Mouse (Mus musculus) forebrain, embryonic 10.5 days (tissue): ENCODE results near the gene Sos1. TPM values are rescaled to one million over a fixed set of nuclear protein-coding genes. Genes with fewer than 3 reads are reported as not detected.
"Not testable (repeated sequence)": the region's sequence is repeated elsewhere in the genome, so short reads cannot be mapped to it uniquely, and the experiment has no call there.

Source experiments
- DNase-seq: peaks from one replicate; pipeline ENCODE4 v3.0.0-alpha.2; 2017; ENCODE audit warnings: low spot score; ENCODE audit errors: extremely low spot score
- H3K27ac ChIP-seq: fragments of 300-500 bp; sonication (generic); 2 replicates; pipeline ENCODE4 v1.5.1; 2016; ENCODE audit warnings: mild to moderate bottlenecking
- H3K27me3 ChIP-seq: fragments of 300-500 bp; sonication (generic); 2 replicates; pipeline ENCODE4 v1.6.1; 2016; ENCODE audit warnings: mild to moderate bottlenecking; ENCODE audit not compliant: poor library complexity, severe bottlenecking
- H3K36me3 ChIP-seq: fragments of 300-500 bp; sonication (generic); replicated peaks from 2 replicates; pipeline ENCODE4 v1.6.1; 2016; ENCODE audit warnings: mild to moderate bottlenecking, moderate library complexity
- H3K4me1 ChIP-seq: fragments of 300-500 bp; sonication (generic); 2 replicates; pipeline ENCODE4 v1.6.1; 2016
- H3K4me3 ChIP-seq: fragments of 300-500 bp; sonication (generic); 2 replicates; pipeline ENCODE4 v1.5.1; 2016; ENCODE audit warnings: mild to moderate bottlenecking, moderate library complexity
- H3K9me3 ChIP-seq: fragments of 300-500 bp; sonication (generic); 2 replicates; pipeline ENCODE4 v1.6.1; 2016; ENCODE audit warnings: mild to moderate bottlenecking, moderate library complexity
- WGBS: fragments of 180-500 bp; shearing (Covaris S2); methylation state at CpG from one replicate; pipeline ENCODE4 v1.1.7; 2016; 5-methylcytosine and 5-hydroxymethylcytosine counted together
- polyA plus RNA-seq: library from polyadenylated mRNA; unstranded; fragments of >200 nt; fragmentation: Nextera tagmentation; extraction: Ambion mirVana; gene quantifications from 2 replicates; pipeline ENCODE4 v1.2.1, GENCODE M21; 2016

Gene Sos1
- polyA plus RNA-seq, 1 experiment from 2014 or later = 4.8 TPM

DNA sequence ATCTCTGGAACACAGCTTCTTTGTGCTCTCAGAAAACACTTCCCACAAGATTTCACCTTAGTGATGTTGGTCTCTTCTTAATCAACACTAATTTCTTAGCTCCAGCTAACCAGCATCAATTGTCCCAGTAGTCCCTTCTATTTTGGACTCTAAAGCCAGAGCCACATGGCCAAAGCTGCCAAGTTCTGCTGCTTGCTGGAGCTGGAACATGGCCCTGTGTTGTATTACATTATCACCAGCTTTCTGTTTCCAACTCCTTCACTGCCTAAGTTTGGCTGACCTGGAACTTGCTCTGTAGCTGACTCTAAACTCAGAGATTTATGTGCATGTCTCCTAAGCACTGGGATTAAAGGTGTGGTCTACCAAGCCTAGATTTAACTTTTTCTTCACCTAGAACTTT is 101.9 kb downstream of the Sos1 start:
- not testable (repeated sequence) for H3K9me3 ChIP-seq, DNase-seq, H3K4me1 ChIP-seq, H3K27ac ChIP-seq, H3K4me3 ChIP-seq, H3K36me3 ChIP-seq
- H3K27me3 ChIP-seq = peaks cover 30% of the 10 kb centered on the region

GRCm38 (mm10) chr17:80373726-80374096 is 106.5 kb downstream of the Sos1 start:
- peaks cover 56% of the 10 kb centered on the region for H3K27me3 ChIP-seq
- H3K36me3 ChIP-seq = no peaks in the 10 kb centered on the region
- H3K27ac ChIP-seq = peak overlapping the region; percentile 88
- 27% methylated on average over 29 of the region's 29 CpGs for WGBS
- H3K4me3 ChIP-seq = peak overlapping the region; percentile 59
- peaks cover 13% of the 10 kb centered on the region for H3K4me1 ChIP-seq
- DNase-seq = no peak
- no peaks in the 10 kb centered on the region for H3K9me3 ChIP-seq

DNA sequence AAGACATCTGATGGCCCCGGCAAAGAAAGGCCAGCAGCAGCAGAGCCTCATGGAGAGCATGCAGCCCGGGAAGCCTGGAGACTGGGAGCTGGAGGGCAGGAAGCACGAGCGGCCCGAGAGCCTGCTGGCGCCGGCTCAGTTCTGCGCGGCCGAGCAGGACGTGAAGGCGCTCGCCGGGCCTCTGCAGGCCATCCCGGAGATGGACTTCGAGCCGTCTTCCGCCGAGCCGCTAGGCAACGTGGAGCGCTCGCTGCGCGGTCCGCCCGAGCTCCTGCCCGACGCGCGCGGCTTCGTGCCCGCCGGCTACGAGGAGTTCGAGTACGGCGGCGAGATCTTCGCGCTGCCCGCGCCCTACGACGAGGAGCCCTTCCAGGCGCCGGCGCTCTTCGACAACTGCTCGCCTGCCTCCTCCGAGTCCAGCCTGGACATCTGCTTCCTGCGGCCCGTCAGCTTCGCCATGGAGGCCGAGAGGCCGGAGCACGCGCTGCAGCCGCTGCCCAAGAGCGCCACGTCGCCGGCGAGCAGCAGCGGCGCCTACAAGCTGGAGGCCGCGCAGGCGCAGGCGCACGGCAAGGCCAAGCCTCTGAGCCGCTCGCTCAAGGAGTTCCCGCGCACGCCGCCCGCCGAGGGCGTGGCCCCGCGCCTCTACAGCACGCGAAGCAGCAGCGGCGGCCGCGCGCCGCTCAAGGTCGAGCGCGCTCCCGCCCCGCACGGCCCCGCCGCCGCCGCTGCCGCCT is 107.1 kb downstream of the Sos1 start, which contains the start of gene Gm10190:
Gene Gm10190, minus strand, starts transcription at position 553 of the 737 bp plus-strand sequence.
- peak within 1 kb of the TSS; percentile 59 for H3K4me3 ChIP-seq
- 5% methylated on average over 102 of the region's 102 CpGs for WGBS
- peak; percentile 83 for DNase-seq
- H3K27me3 ChIP-seq = peaks cover 56% of the 10 kb centered on the region
- H3K9me3 ChIP-seq = no peaks in the 10 kb centered on the region
- H3K4me1 ChIP-seq = peaks cover 13% of the 10 kb centered on the region
- no peaks in the 10 kb centered on the region for H3K36me3 ChIP-seq
- H3K27ac ChIP-seq = peak within 1 kb of the TSS; percentile 88

GRCm38 (mm10) chr17:80368606-80369005 is 111.6 kb downstream of the Sos1 start:
- H3K36me3 ChIP-seq = no peaks in the 10 kb centered on the region
- no peak for DNase-seq
- H3K27me3 ChIP-seq = peaks cover 32% of the 10 kb centered on the region
- H3K9me3 ChIP-seq = no peaks in the 10 kb centered on the region
- WGBS = 89% methylated on average over 9 of the region's 9 CpGs
- H3K27ac ChIP-seq = no peak overlapping the region
- H3K4me1 ChIP-seq = peaks cover 9% of the 10 kb centered on the region
- no peak overlapping the region for H3K4me3 ChIP-seq

DNA sequence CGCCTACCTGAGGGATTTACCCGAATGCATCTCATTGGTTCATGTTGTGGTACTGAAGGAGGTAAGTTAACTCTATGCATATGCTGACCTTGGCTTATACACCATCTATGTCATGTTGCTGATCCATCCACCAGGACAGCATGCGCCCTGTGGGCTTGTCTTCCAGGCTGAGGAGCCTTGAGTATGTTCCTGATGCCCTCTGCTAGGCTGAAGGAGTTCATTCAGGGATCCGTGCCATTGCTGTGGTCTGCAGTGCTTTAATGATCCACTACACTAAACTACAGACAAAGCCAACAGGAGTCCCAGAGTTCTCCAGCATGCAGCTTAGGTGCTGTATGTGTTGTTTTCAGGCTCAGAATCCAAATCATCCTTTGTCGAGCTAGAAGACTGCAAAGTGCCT is 113.0 kb downstream of the Sos1 start:
- Histone ChIP-seq H3K4me3 (no peak overlapping the region), H3K9me3 (no peaks in the 10 kb centered on the region), H3K4me1 (no peaks in the 10 kb centered on the region), H3K27ac (no peak overlapping the region), H3K36me3 (no peaks in the 10 kb centered on the region), H3K27me3 (peaks cover 23% of the 10 kb centered on the region)
- WGBS = 88% methylated on average over 5 of the region's 5 CpGs
- no peak for DNase-seq

- 93% methylated on average over 8 of the region's 8 CpGs for WGBS
- Histone ChIP-seq H3K27me3 (peaks cover 8% of the 10 kb centered on the region), H3K9me3 (no peaks in the 10 kb centered on the region), H3K27ac (no peak overlapping the region), H3K4me1 (no peaks in the 10 kb centered on the region; the same call in 1 of the 2 replicates), H3K4me3 (no peak overlapping the region), H3K36me3 (no peaks in the 10 kb centered on the region)
- DNase-seq = no peak
Measured at GRCm38 (mm10) chr17:80360245-80360644, 120.0 kb downstream of the Sos1 start.

- Histone ChIP-seq H3K27ac (0 out of 2 replicates have a peak overlapping the region, but pooled peaks have one; percentile 6), H3K4me3 (no peak overlapping the region), H3K4me1 (peaks cover 13% of the 10 kb centered on the region), H3K9me3 (0 out of 2 replicates have a peak, but pooled peaks cover 3% of the 10 kb centered on the region), H3K36me3 (no peaks in the 10 kb centered on the region), H3K27me3 (0 out of 2 replicates have a peak, but pooled peaks cover 4% of the 10 kb centered on the region)
- no peak for DNase-seq
- 52% methylated on average over 6 of the region's 6 CpGs for WGBS
Measured at GRCm38 (mm10) chr17:80347234-80347633, 133.0 kb downstream of the Sos1 start.

GRCm38 (mm10) chr17:80346591-80347125 is 133.6 kb downstream of the Sos1 start:
- WGBS = 34% methylated on average over 11 of the region's 11 CpGs
- Histone ChIP-seq H3K27me3 (0 out of 2 replicates have a peak, but pooled peaks cover 4% of the 10 kb centered on the region), H3K4me3 (no peak overlapping the region), H3K9me3 (0 out of 2 replicates have a peak, but pooled peaks cover 3% of the 10 kb centered on the region), H3K36me3 (no peaks in the 10 kb centered on the region), H3K27ac (peak overlapping the region; percentile 6; the same call in 1 of the 2 replicates), H3K4me1 (peaks cover 13% of the 10 kb centered on the region)
- DNase-seq = peak; percentile 37

DNA sequence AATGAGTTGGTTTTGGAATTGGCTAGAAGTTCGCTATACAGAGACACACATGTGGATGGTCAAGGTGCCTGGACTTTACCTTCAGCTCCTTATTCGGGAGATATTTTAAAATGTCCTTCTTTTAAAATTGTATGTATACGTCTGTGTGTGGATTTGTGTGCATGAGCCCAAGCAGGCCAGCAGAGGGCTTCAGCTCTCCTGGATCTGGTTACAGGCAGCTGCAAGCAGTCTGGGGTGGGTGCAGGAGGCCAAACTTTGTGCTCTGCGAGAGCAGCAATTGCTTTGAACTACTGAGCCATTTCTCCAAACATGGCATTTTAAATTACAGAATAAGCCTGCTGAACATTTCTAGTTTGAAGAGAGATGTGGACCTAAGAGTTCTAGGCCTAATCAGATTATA is 135.0 kb downstream of the Sos1 start:
- 78% methylated on average over 4 of the region's 4 CpGs for WGBS
- 0 out of 2 replicates have a peak, but pooled peaks cover 4% of the 10 kb centered on the region for H3K27me3 ChIP-seq
- no peak overlapping the region for H3K4me3 ChIP-seq
- H3K27ac ChIP-seq = no peak overlapping the region
- H3K4me1 ChIP-seq = peaks cover 13% of the 10 kb centered on the region
- H3K36me3 ChIP-seq = no peaks in the 10 kb centered on the region
- 0 out of 2 replicates have a peak, but pooled peaks cover 3% of the 10 kb centered on the region for H3K9me3 ChIP-seq
- DNase-seq = no peak

Other genes starting within 250 kb of the Sos1 start
- 31.4 and 35.1 TPM in 2 replicates for gene Morn2, start 190.2 kb downstream of the Sos1 start, polyA plus RNA-seq
- 15.0 and 16.3 TPM in 2 replicates for gene Dhx57, start 190.0 kb downstream of the Sos1 start, polyA plus RNA-seq
- gene Arhgef33, start 173.0 kb downstream of the Sos1 start, polyA plus RNA-seq = 0.20 and 0.97 TPM in 2 replicates
- 0.63 TPM in 1 of 2 replicates, not detected in the other for gene Gm10190, start 106.9 kb downstream of the Sos1 start, polyA plus RNA-seq
- gene Cdkl4, start 97.4 kb upstream of the Sos1 start, polyA plus RNA-seq = 0.71 and 1.2 TPM in 2 replicates
- gene Map4k3, start 248.0 kb upstream of the Sos1 start, polyA plus RNA-seq = 13.9 and 15.9 TPM in 2 replicates